ENCODE assay signal across 26 mouse cellular contexts in genomic region chr3:129877327-129877726, GRCm38 (mm10). TPM values are rescaled to one million over a fixed set of nuclear protein-coding genes. Genes with fewer than 3 reads are reported as not detected.
DNase-seq lines count a peak whose midpoint lies in the region; ATAC-seq and TF ChIP-seq lines count a peak whose summit lies in the region.
"Had no signal": no experiment of that assay in that cellular context is flagged by ENCODE, and none has a peak within 500 bp of the region (broad histone marks: within the 10 kb centered on the region; RNA-seq: fewer than 3 reads in every experiment).

No protein-coding gene starts in this region.

- TF ChIP-seq CTCF in CH12.LX (conservative IDR thresholded peaks at IDR 0.05 in 1 of 2, IDR thresholded peaks at IDR 0.05 in 1 of 2; ENCODE audit: low read depth in 2 of 2, low read length in 2 of 2), result no peak

- no peak overlapping the region for H3K4me3 ChIP-seq in embryonic facial prominence, embryonic 14.5 days (ENCODE audit: low read depth, low read length)
- no peak overlapping the region for H3K4me3 ChIP-seq in embryonic facial prominence, embryonic 10.5 days
- no peak overlapping the region for H3K4me3 ChIP-seq in liver, embryonic 15.5 days (replicated peaks)
- no peak overlapping the region for H3K4me3 ChIP-seq in CH12.LX (replicated peaks in 1 of 3; ENCODE audit: low read depth in 2 of 3, low read length in 2 of 3, poor library complexity in 1 of 3)

- no peaks in the 10 kb centered on the region for H3K9me3 ChIP-seq in embryonic facial prominence, embryonic 14.5 days (ENCODE audit: control insufficient read depth, low read length)
- no peaks in the 10 kb centered on the region for H3K9me3 ChIP-seq in embryonic facial prominence, embryonic 10.5 days
- no peaks in the 10 kb centered on the region for H3K9me3 ChIP-seq in liver, embryonic 15.5 days (replicated peaks)
- H3K9me3 ChIP-seq in CH12.LX (replicated peaks; ENCODE audit: low read length), result no peaks in the 10 kb centered on the region
- H3K9me3 ChIP-seq: embryonic facial prominence, embryonic 13.5 days; forebrain, embryonic 15.5 days; heart, embryonic 10.5 days; heart, embryonic 13.5 days had no signal

- no peak overlapping the region for H3K27ac ChIP-seq in embryonic facial prominence, embryonic 14.5 days (replicated peaks; ENCODE audit: low read depth, low read length)
- H3K27ac ChIP-seq in embryonic facial prominence, embryonic 10.5 days (replicated peaks), result no peak overlapping the region
- H3K27ac ChIP-seq in liver, embryonic 15.5 days (replicated peaks), result no peak overlapping the region
- H3K27ac ChIP-seq in CH12.LX (ENCODE audit: insufficient read depth, low read depth), result no peak overlapping the region
- H3K27ac ChIP-seq: forebrain, embryonic 15.5 days; heart, adult 2 months; heart, embryonic 13.5 days; hindbrain, embryonic 14.5 days had no signal

- no peak; the same call in 1 of the 2 replicates for ATAC-seq in embryonic facial prominence, embryonic 14.5 days (ENCODE audit: low read depth)
- no peak for ATAC-seq in liver, embryonic 15.5 days (ENCODE audit: insufficient read depth)

- DNase-seq in embryonic facial prominence, embryonic 14.5 days (ENCODE audit: low spot score), result peak; percentile 82
- no peak for DNase-seq in embryonic facial prominence, embryonic 10.5 days (ENCODE audit: low spot score)
- DNase-seq in liver (no peak), CH12.LX (ENCODE audit: extremely low read depth) (no peak)
- DNase-seq in gonadal fat pad, adult 2 months (ENCODE audit: low read depth), result peak; percentile 83
- no peak for DNase-seq in right cerebral cortex, adult 18-20 months
- no peak for DNase-seq in layer of hippocampus, adult 11-12 months (ENCODE audit: low spot score)
- DNase-seq: adrenal gland, adult 2 months; adrenal gland, postnatal 14 days; gastrocnemius, postnatal 25 days; heart, adult 2 months; heart, postnatal 14 days; heart, postnatal 4 days had no signal

- dilution Hi-C loops in CH12.LX (cut with MboI; ENCODE audit: extremely low pct_ligation_motif_present, extremely low pct_unique_long_range_greater_than_20kb, low sequenced_read_pairs), result no loop called here

- TF ChIP-seq POLR2A in CH12.LX (IDR thresholded peaks at IDR 0.05; ENCODE audit: low read depth, low read length), result no peak

- in situ Hi-C loops in CH12.LX (cut with MboI; ENCODE audit: low pct_ligation_motif_present, low pct_unique_long_range_greater_than_20kb, low sequenced_read_pairs), result no loop called here

- no peaks in the 10 kb centered on the region for H3K36me3 ChIP-seq in embryonic facial prominence, embryonic 14.5 days (ENCODE audit: control insufficient read depth, insufficient read depth, low read length)
- no peaks in the 10 kb centered on the region for H3K36me3 ChIP-seq in embryonic facial prominence, embryonic 10.5 days (replicated peaks)
- H3K36me3 ChIP-seq in liver, embryonic 15.5 days (replicated peaks), result no peaks in the 10 kb centered on the region
- peaks cover 0 to 4% of the 10 kb centered on the region in 2 experiments for H3K36me3 ChIP-seq in CH12.LX (replicated peaks in 1 of 2; ENCODE audit: control insufficient read depth in 1 of 2, insufficient read depth in 1 of 2, low read length in 1 of 2)
- H3K36me3 ChIP-seq: embryonic facial prominence, embryonic 13.5 days; forebrain, embryonic 15.5 days; heart, embryonic 10.5 days; heart, embryonic 13.5 days had no signal

- peaks cover 4% of the 10 kb centered on the region; the same call in 1 of the 2 replicates for H3K4me1 ChIP-seq in embryonic facial prominence, embryonic 14.5 days (ENCODE audit: control insufficient read depth, insufficient read depth, low read length)
- peaks cover 21% of the 10 kb centered on the region for H3K4me1 ChIP-seq in embryonic facial prominence, embryonic 10.5 days
- peaks cover 47% of the 10 kb centered on the region for H3K4me1 ChIP-seq in liver, embryonic 15.5 days (replicated peaks)
- peaks cover 19 to 41% of the 10 kb centered on the region in 2 experiments; a peak in 3 of 4 replicates for H3K4me1 ChIP-seq in CH12.LX (ENCODE audit: control insufficient read depth in 1 of 2, insufficient read depth in 2 of 2)

- no peak for TF ChIP-seq EP300 in CH12.LX (IDR thresholded peaks at IDR 0.05; ENCODE audit: low read length)

- H3K4me2 ChIP-seq in embryonic facial prominence, embryonic 14.5 days (ENCODE audit: low read depth, low read length), result no peak overlapping the region
- H3K4me2 ChIP-seq in liver, embryonic 15.5 days, result 0 out of 2 replicates have a peak overlapping the region, but pooled peaks have one; percentile 96
- 0 out of 2 replicates have a peak overlapping the region, but pooled peaks have one; percentile 6 for H3K4me2 ChIP-seq in CH12.LX (ENCODE audit: insufficient read depth, low read depth, poor library complexity, severe bottlenecking)

- WGBS in embryonic facial prominence, embryonic 14.5 days, result 80% methylated on average over 10 of the region's 10 CpGs
- WGBS in embryonic facial prominence, embryonic 10.5 days, result 94% methylated on average over 10 of the region's 10 CpGs
- 85% methylated on average over 10 of the region's 10 CpGs for WGBS in liver, embryonic 15.5 days (ENCODE audit: insufficient replicate concordance)

- no peak for TF ChIP-seq RAD21 in CH12.LX (IDR thresholded peaks at IDR 0.05; ENCODE audit: low read depth, low read length)

- H3K9ac ChIP-seq in embryonic facial prominence, embryonic 14.5 days (ENCODE audit: low read depth, low read length), result no peak overlapping the region
- no peak overlapping the region for H3K9ac ChIP-seq in liver, embryonic 15.5 days
- no peak overlapping the region for H3K9ac ChIP-seq in CH12.LX (ENCODE audit: insufficient read depth, low read depth)

- H3K27me3 ChIP-seq in embryonic facial prominence, embryonic 14.5 days (replicated peaks; ENCODE audit: control insufficient read depth, insufficient read depth, low read length), result peaks cover 5% of the 10 kb centered on the region; the same call in 1 of the 2 replicates
- peaks cover 8% of the 10 kb centered on the region; the same call in 1 of the 2 replicates for H3K27me3 ChIP-seq in embryonic facial prominence, embryonic 10.5 days (replicated peaks; ENCODE audit: low read depth, poor library complexity, severe bottlenecking)
- no peaks in the 10 kb centered on the region for H3K27me3 ChIP-seq in liver, embryonic 15.5 days
- H3K27me3 ChIP-seq in CH12.LX (replicated peaks), result no peaks in the 10 kb centered on the region
- H3K27me3 ChIP-seq: forebrain, embryonic 15.5 days had no signal

- peaks cover 7% of the 10 kb centered on the region; the same call in 1 of the 2 replicates for H3K79me2 ChIP-seq in CH12.LX (replicated peaks; ENCODE audit: control insufficient read depth, extremely low read depth, insufficient read depth, poor library complexity, severe bottlenecking)

TF ChIP-seq in CH12.LX, 34 proteins besides CTCF, POLR2A, EP300 and RAD21:
- TF ChIP-seq UBTF (IDR thresholded peaks at IDR 0.05; ENCODE audit: low read depth, low read length), result no peak

RNA-seq across cellular contexts. Expression of gene Pla2g12a, which starts 1.1 kb away (rescaled TPM):
- polyA plus RNA-seq in embryonic facial prominence, embryonic 14.5 days (2014; fragmentation: Nextera tagmentation; extraction: Ambion mirVana), result 31.5 and 31.6 TPM in 2 replicates
- 25.5 and 28.4 TPM in 2 replicates for polyA plus RNA-seq in embryonic facial prominence, embryonic 10.5 days (2016; fragmentation: Nextera tagmentation; extraction: Ambion mirVana)
- 71.4 and 77.9 TPM in 2 replicates for polyA plus RNA-seq in liver, embryonic 15.5 days (2015; fragmentation: Nextera tagmentation; extraction: Ambion mirVana)
- total RNA-seq in CH12.LX (2012; rRNA removed) (38.4 and 50.2 TPM in 2 replicates), CH12.LX (2014; rRNA removed) (78.3 and 81.6 TPM in 2 replicates)
- 58.6 and 62.1 TPM in 2 replicates for polyA plus RNA-seq in CH12.LX (2012; ENCODE audit: insufficient read length, low read depth)
- 183 and 235 TPM in 2 replicates for polyA plus RNA-seq in gonadal fat pad, adult 2 months (2012; rRNA removed)

RNA-seq across cellular contexts. Expression of gene Casp6, which starts 23.9 kb away (rescaled TPM):
- 53.3 and 55.5 TPM in 2 replicates for polyA plus RNA-seq in embryonic facial prominence, embryonic 14.5 days (2014; fragmentation: Nextera tagmentation; extraction: Ambion mirVana)
- polyA plus RNA-seq in embryonic facial prominence, embryonic 10.5 days (2016; fragmentation: Nextera tagmentation; extraction: Ambion mirVana), result 96.0 and 106 TPM in 2 replicates
- polyA plus RNA-seq in liver, embryonic 15.5 days (2015; fragmentation: Nextera tagmentation; extraction: Ambion mirVana), result 27.3 and 30.6 TPM in 2 replicates
- 6.0 and 10.5 TPM in 2 replicates for total RNA-seq in CH12.LX (2012; rRNA removed)
- 14.4 and 15.3 TPM in 2 replicates for total RNA-seq in CH12.LX (2014; rRNA removed)
- polyA plus RNA-seq in CH12.LX (2012; ENCODE audit: insufficient read length, low read depth), result 26.2 and 31.7 TPM in 2 replicates
- polyA plus RNA-seq in gonadal fat pad, adult 2 months (2012; rRNA removed), result 38.8 and 42.3 TPM in 2 replicates

RNA-seq across cellular contexts. Expression of gene Cfi, which starts 41.6 kb away (rescaled TPM):
- polyA plus RNA-seq in embryonic facial prominence, embryonic 14.5 days (2014; fragmentation: Nextera tagmentation; extraction: Ambion mirVana), result 0.29 TPM in 2 replicates
- 0.39 and 0.59 TPM in 2 replicates for polyA plus RNA-seq in embryonic facial prominence, embryonic 10.5 days (2016; fragmentation: Nextera tagmentation; extraction: Ambion mirVana)
- polyA plus RNA-seq in liver, embryonic 15.5 days (2015; fragmentation: Nextera tagmentation; extraction: Ambion mirVana), result 219 and 252 TPM in 2 replicates
- 0.04 TPM in 1 of 2 replicates, not detected in the other for total RNA-seq in CH12.LX (2012; rRNA removed)
- not detected in 2 replicates for total RNA-seq in CH12.LX (2014; rRNA removed)
- polyA plus RNA-seq in CH12.LX (2012; ENCODE audit: insufficient read length, low read depth), result 0.14 TPM in 1 of 2 replicates, not detected in the other
- 3.6 and 6.8 TPM in 2 replicates for polyA plus RNA-seq in gonadal fat pad, adult 2 months (2012; rRNA removed)
- total RNA-seq: common myeloid progenitor, adult 5-6 weeks; gastrocnemius, adult 8-10 months; gastrocnemius, postnatal 25 days; granulocyte monocyte progenitor cell, adult 5-6 weeks; hindbrain, postnatal 0 days; MEL had no signal

RNA-seq across cellular contexts. Expression of gene Gar1, which starts 46.1 kb away (rescaled TPM):
- 38.9 and 41.9 TPM in 2 replicates for polyA plus RNA-seq in embryonic facial prominence, embryonic 14.5 days (2014; fragmentation: Nextera tagmentation; extraction: Ambion mirVana)
- polyA plus RNA-seq in embryonic facial prominence, embryonic 10.5 days (2016; fragmentation: Nextera tagmentation; extraction: Ambion mirVana), result 109 TPM in 2 replicates
- 39.9 and 40.0 TPM in 2 replicates for polyA plus RNA-seq in liver, embryonic 15.5 days (2015; fragmentation: Nextera tagmentation; extraction: Ambion mirVana)
- total RNA-seq in CH12.LX (2012; rRNA removed), result 90.7 and 111 TPM in 2 replicates
- total RNA-seq in CH12.LX (2014; rRNA removed), result 45.7 and 47.3 TPM in 2 replicates
- 363 and 381 TPM in 2 replicates for polyA plus RNA-seq in CH12.LX (2012; ENCODE audit: insufficient read length, low read depth)
- polyA plus RNA-seq in gonadal fat pad, adult 2 months (2012; rRNA removed), result 15.6 and 26.2 TPM in 2 replicates

RNA-seq across cellular contexts. Expression of gene Rrh, which starts 54.9 kb away (rescaled TPM):
- polyA plus RNA-seq in embryonic facial prominence, embryonic 14.5 days (2014; fragmentation: Nextera tagmentation; extraction: Ambion mirVana), result 0.31 TPM in 1 of 2 replicates, not detected in the other
- 0.27 and 0.43 TPM in 2 replicates for polyA plus RNA-seq in embryonic facial prominence, embryonic 10.5 days (2016; fragmentation: Nextera tagmentation; extraction: Ambion mirVana)
- not detected in 2 replicates for polyA plus RNA-seq in liver, embryonic 15.5 days (2015; fragmentation: Nextera tagmentation; extraction: Ambion mirVana)
- total RNA-seq in CH12.LX (2012; rRNA removed) (0.08 and 0.17 TPM in 2 replicates), CH12.LX (2014; rRNA removed) (not detected in 2 replicates)
- 0.14 and 0.30 TPM in 2 replicates for polyA plus RNA-seq in CH12.LX (2012; ENCODE audit: insufficient read length, low read depth)
- not detected in 2 replicates for polyA plus RNA-seq in gonadal fat pad, adult 2 months (2012; rRNA removed)
- total RNA-seq: gastrocnemius, adult 8-10 months; gastrocnemius, postnatal 25 days; heart, adult 2 months; heart, postnatal 14 days had no signal
- polyA plus RNA-seq: adrenal gland, adult 2 months; forebrain, embryonic 11.5 days; heart, adult 2 months; heart, embryonic 10.5 days; heart, embryonic 13.5 days; hindbrain, embryonic 11.5 days; hindbrain, embryonic 14.5 days had no signal

Comparison
In these comparisons a context has a peak if more than half of its experiments do, and no peak if none do; other contexts are left out.
1. DNase-seq: peak in embryonic facial prominence, embryonic 14.5 days (single experiment) and gonadal fat pad, adult 2 months (single experiment); none in embryonic facial prominence, embryonic 10.5 days (single experiment), liver (single experiment), CH12.LX (single experiment), right cerebral cortex, adult 18-20 months (single experiment) and layer of hippocampus, adult 11-12 months (single experiment).
2. RNA of gene Cfi, which starts 41.6 kb away (polyA plus RNA-seq): 219 to 252 TPM in liver, embryonic 15.5 days; 3.6 to 6.8 TPM in gonadal fat pad, adult 2 months, 0.39 to 0.59 TPM in embryonic facial prominence, embryonic 10.5 days, 0.29 TPM in embryonic facial prominence, embryonic 14.5 days and 0.14 TPM in CH12.LX; every median in the first group is over 10 times any median in the second.